ENCODE assay signal across 31 mouse cellular contexts in the genomic region with DNA sequence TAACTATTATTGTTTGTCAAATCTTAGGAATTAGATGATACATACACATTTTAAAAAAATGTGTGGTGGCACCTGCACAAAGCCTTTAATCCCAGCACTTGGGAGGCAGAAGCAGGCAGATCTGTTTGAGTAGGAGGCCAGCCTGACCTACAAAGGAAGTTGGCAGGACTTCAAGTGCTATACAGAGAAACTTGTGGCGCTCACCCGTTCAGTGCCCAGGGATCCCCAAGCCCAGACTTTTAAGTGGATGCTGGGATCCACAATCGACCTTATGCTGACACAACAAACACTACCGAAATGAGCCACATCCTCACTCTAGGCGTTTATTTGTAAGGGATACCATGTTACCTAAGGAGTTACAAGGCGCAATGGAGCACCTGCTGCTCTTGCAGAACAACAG. TPM values are rescaled to one million over a fixed set of nuclear protein-coding genes. Genes with fewer than 3 reads are reported as not detected.
A peak's percentile ranks its signal among the peaks of the same experiment; 100 is the strongest.
DNase-seq lines count a peak whose midpoint lies in the region; ATAC-seq and TF ChIP-seq lines count a peak whose summit lies in the region.
"Had no signal": no experiment of that assay in that cellular context is flagged by ENCODE, and none has a peak within 500 bp of the region (broad histone marks: within the 10 kb centered on the region; RNA-seq: fewer than 3 reads in every experiment).

No protein-coding gene starts in this region.

- no peak overlapping the region for H3K9ac ChIP-seq in liver, adult 2 months (ENCODE audit: low read depth, low read length)
- H3K9ac ChIP-seq in liver, embryonic 11.5 days (ENCODE audit: low read depth, low read length): no peak overlapping the region
- H3K9ac ChIP-seq: embryonic facial prominence, embryonic 12.5 days; heart, embryonic 12.5 days; hindbrain, embryonic 12.5 days; intestine, embryonic 15.5 days; limb, embryonic 15.5 days; liver, embryonic 15.5 days; lung, embryonic 14.5 days; midbrain, embryonic 13.5 days; neural tube, embryonic 13.5 days; stomach, embryonic 15.5 days had no signal

- no peak for TF ChIP-seq CTCF in gastrocnemius, adult 2 months (IDR thresholded peaks at IDR 0.05)
- no peak for TF ChIP-seq CTCF in liver, adult 2 months (IDR thresholded peaks at IDR 0.05; ENCODE audit: low read depth, low read length)

- intact Hi-C loops in gastrocnemius, adult 2 months (cut with DNase I): no loop called here

- H3K27me3 ChIP-seq in liver, adult 2 months (ENCODE audit: control insufficient read depth, insufficient read depth, low read length): no peaks in the 10 kb centered on the region
- H3K27me3 ChIP-seq in liver, embryonic 11.5 days (replicated peaks; ENCODE audit: control insufficient read depth, insufficient read depth, low read length): no peaks in the 10 kb centered on the region
- H3K27me3 ChIP-seq: CH12.LX; embryonic facial prominence, embryonic 12.5 days; heart, embryonic 12.5 days; hindbrain, embryonic 12.5 days; intestine, embryonic 15.5 days; limb, embryonic 15.5 days; liver, embryonic 15.5 days; midbrain, embryonic 13.5 days; neural tube, embryonic 13.5 days; Patski; stomach, embryonic 15.5 days had no signal

- no peak for TF ChIP-seq POLR2A in liver, adult 2 months (IDR thresholded peaks at IDR 0.05; ENCODE audit: extremely low read depth, insufficient read depth, low read length)

- H3K9me3 ChIP-seq in liver, embryonic 11.5 days (ENCODE audit: control insufficient read depth, low read length): no peaks in the 10 kb centered on the region
- H3K9me3 ChIP-seq: embryonic facial prominence, embryonic 12.5 days; heart, embryonic 12.5 days; hindbrain, embryonic 12.5 days; intestine, embryonic 15.5 days; limb, embryonic 10.5 days; limb, embryonic 15.5 days; liver, embryonic 15.5 days; midbrain, embryonic 13.5 days; neural tube, embryonic 13.5 days; stomach, embryonic 15.5 days had no signal

- no peak for ATAC-seq in cerebellum, adult (ENCODE audit: insufficient number of reproducible peaks, low FRiP score, low TSS enrichment)
- ATAC-seq in liver, embryonic 11.5 days (replicated peaks; ENCODE audit: low FRiP score): no peak
- ATAC-seq: forebrain, embryonic 16.5 days; hindbrain, postnatal 0 days; intestine, embryonic 15.5 days; midbrain, embryonic 13.5 days; Patski had no signal

- H3K4me1 ChIP-seq in liver, adult 2 months (ENCODE audit: control insufficient read depth, insufficient read depth, low read length): peaks cover 24% of the 10 kb centered on the region
- H3K4me1 ChIP-seq in liver, embryonic 11.5 days (replicated peaks; ENCODE audit: control insufficient read depth, insufficient read depth, low read length): peaks cover 23% of the 10 kb centered on the region

- no peak overlapping the region for H3K4me2 ChIP-seq in liver, embryonic 11.5 days
- H3K4me2 ChIP-seq: embryonic facial prominence, embryonic 12.5 days; heart, embryonic 12.5 days; hindbrain, embryonic 12.5 days; intestine, embryonic 15.5 days; limb, embryonic 15.5 days; liver, embryonic 15.5 days; lung, embryonic 14.5 days; midbrain, embryonic 13.5 days; neural tube, embryonic 13.5 days; stomach, embryonic 15.5 days had no signal

- peak; percentile 17 to 26 for DNase-seq in cerebellum, adult 18-20 months
- no peak for DNase-seq in gastrocnemius, adult 2 months
- DNase-seq in gastrocnemius, postnatal 10 days: no peak
- peak; percentile 70 for DNase-seq in liver, adult 2 months (ENCODE audit: extremely low read depth, low read depth, low spot score)
- DNase-seq in liver, embryonic 11.5 days (ENCODE audit: low spot score): no peak
- DNase-seq in fat pad, adult 2 months (ENCODE audit: extremely low read depth, low read depth, low spot score): peak; percentile 16
- no peak for DNase-seq in left cerebral cortex, adult 8-10 months (ENCODE audit: low spot score in 2 of 2)
- DNase-seq: adrenal gland, postnatal 10 days; embryo, embryonic 11 days; gastrocnemius, postnatal 14 days; heart, adult 2 months; kidney, postnatal 10 days; layer of hippocampus, postnatal 36 days; lung, embryonic 14.5 days; right cerebral cortex, postnatal 25 days; thymus, postnatal 25 days had no signal

- WGBS in liver, adult 2 months: 24% methylated on average over 6 of the region's 6 CpGs
- WGBS in liver, embryonic 11.5 days: 86% methylated on average over 6 of the region's 6 CpGs

- H3K79me2 ChIP-seq in liver, adult 2 months (ENCODE audit: control insufficient read depth, insufficient read depth, low read length): peaks cover 42% of the 10 kb centered on the region; the same call in 1 of the 2 replicates

- peak overlapping the region; percentile 16; the same call in 1 of the 2 replicates for H3K27ac ChIP-seq in gastrocnemius, adult 2 months
- no peak overlapping the region for H3K27ac ChIP-seq in liver, adult 2 months (replicated peaks; ENCODE audit: insufficient read depth, low read depth, low read length)
- H3K27ac ChIP-seq in liver, embryonic 11.5 days (ENCODE audit: low read depth, low read length): no peak overlapping the region
- H3K27ac ChIP-seq: embryonic facial prominence, embryonic 12.5 days; heart, adult 2 months; hindbrain, embryonic 12.5 days; hindbrain, postnatal 0 days; intestine, embryonic 15.5 days; limb, embryonic 10.5 days; limb, embryonic 15.5 days; liver, embryonic 15.5 days; midbrain, embryonic 13.5 days; neural tube, embryonic 13.5 days; stomach, embryonic 15.5 days had no signal

- no peaks in the 10 kb centered on the region for H3K36me3 ChIP-seq in liver, adult 2 months (ENCODE audit: control insufficient read depth, insufficient read depth, low read length)
- H3K36me3 ChIP-seq in liver, embryonic 11.5 days (ENCODE audit: control insufficient read depth, insufficient read depth, low read length): no peaks in the 10 kb centered on the region
- H3K36me3 ChIP-seq: embryonic facial prominence, embryonic 12.5 days; heart, embryonic 12.5 days; hindbrain, embryonic 12.5 days; intestine, embryonic 15.5 days; limb, embryonic 15.5 days; liver, embryonic 15.5 days; midbrain, embryonic 13.5 days; neural tube, embryonic 13.5 days; stomach, embryonic 15.5 days had no signal

- no peak overlapping the region for H3K4me3 ChIP-seq in gastrocnemius, adult 2 months
- H3K4me3 ChIP-seq in liver, adult 2 months (ENCODE audit: insufficient read depth, low read depth, low read length): no peak overlapping the region
- no peak overlapping the region for H3K4me3 ChIP-seq in liver, embryonic 11.5 days (ENCODE audit: low read depth, low read length)
- H3K4me3 ChIP-seq: embryonic facial prominence, embryonic 12.5 days; heart, adult 2 months; heart, embryonic 12.5 days; hindbrain, embryonic 12.5 days; intestine, embryonic 15.5 days; limb, embryonic 10.5 days; limb, embryonic 15.5 days; liver, embryonic 15.5 days; midbrain, embryonic 13.5 days; neural tube, embryonic 13.5 days; stomach, embryonic 15.5 days had no signal

RNA-seq across cellular contexts. Expression of gene Scaf4, which starts 8.8 kb away (rescaled TPM):
- total RNA-seq in gastrocnemius, adult 2 months (2021): 10 to 100 TPM; 19.4 to 20.3 TPM
- 10 to 100 TPM; 20.0 to 24.8 TPM for total RNA-seq in gastrocnemius, postnatal 10 days (2021)
- total RNA-seq in liver, adult 2 months (2014; rRNA removed): 8.2 and 10.7 TPM in 2 replicates
- polyA plus RNA-seq in liver, adult 2 months (2012; rRNA removed): 14.7 and 20.9 TPM in 2 replicates
- 34.7 and 38.4 TPM in 2 replicates for polyA plus RNA-seq in liver, embryonic 11.5 days (2014; fragmentation: Nextera tagmentation; extraction: Ambion mirVana)
- total RNA-seq in left cerebral cortex, adult 8-10 months (2022): 10 to 100 TPM; 39.0 to 52.6 (median 47.0) TPM

RNA-seq across cellular contexts. Expression of gene Sod1, which starts 55.0 kb away (rescaled TPM):
- total RNA-seq in gastrocnemius, adult 2 months (2021): 100 to 1,000 TPM; 292 to 307 TPM
- 100 to 1,000 TPM; 299 to 300 TPM for total RNA-seq in gastrocnemius, postnatal 10 days (2021)
- 1,217 and 1,360 TPM in 2 replicates for total RNA-seq in liver, adult 2 months (2014; rRNA removed)
- polyA plus RNA-seq in liver, adult 2 months (2012; rRNA removed): 1,719 and 1,927 TPM in 2 replicates
- 1,899 and 2,008 TPM in 2 replicates for polyA plus RNA-seq in liver, embryonic 11.5 days (2014; fragmentation: Nextera tagmentation; extraction: Ambion mirVana)
- total RNA-seq in left cerebral cortex, adult 8-10 months (2022): 100 to 1,000 TPM; 422 to 473 (median 449) TPM

Comparison
In these comparisons a context has a peak if more than half of its experiments do, and no peak if none do; other contexts are left out.
1. DNase-seq: peak in cerebellum, adult 18-20 months (2 of 2), liver, adult 2 months (single experiment) and fat pad, adult 2 months (single experiment); none in gastrocnemius, adult 2 months (single experiment), gastrocnemius, postnatal 10 days (single experiment), liver, embryonic 11.5 days (single experiment) and left cerebral cortex, adult 8-10 months (0 of 2).